Mouse (Mus musculus): ENCODE results near the gene Gm20716.

DNA sequence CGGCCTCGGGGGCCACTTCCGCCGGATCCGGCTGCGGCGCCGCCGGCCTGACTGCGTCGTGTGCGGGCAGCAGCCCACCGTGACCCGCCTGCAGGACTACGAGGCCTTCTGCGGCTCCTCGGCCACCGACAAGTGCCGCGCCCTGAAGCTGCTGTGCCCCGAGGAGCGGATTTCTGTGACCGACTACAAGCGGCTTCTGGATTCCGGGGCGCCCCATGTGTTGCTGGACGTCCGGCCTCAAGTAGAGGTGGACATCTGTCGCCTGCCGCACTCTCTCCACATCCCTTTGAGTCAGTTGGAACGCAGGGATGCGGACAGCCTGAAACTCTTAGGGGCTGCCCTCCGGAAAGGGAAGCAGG is 1.3 kb upstream of the Gm20716 start:
- TF ChIP-seq CTCF (conservative IDR thresholded peaks at IDR 0.05; ENCODE audit: low read length) (no peak), NANOG (IDR thresholded peaks at IDR 0.05; ENCODE audit: borderline replicate concordance, low read length) (no peak)

Data from E14TG2a.4 (cell line).